Mouse (Mus musculus): ENCODE data around the gene Oosp1. TPM values are rescaled to one million over a fixed set of nuclear protein-coding genes. Genes with fewer than 3 reads are reported as not detected.

Oosp1 gene
- 0.63 TPM in 1 of 2 replicates, not detected in the other for polyA plus RNA-seq (2016; fragmentation: Nextera tagmentation; extraction: Ambion mirVana)

DNA sequence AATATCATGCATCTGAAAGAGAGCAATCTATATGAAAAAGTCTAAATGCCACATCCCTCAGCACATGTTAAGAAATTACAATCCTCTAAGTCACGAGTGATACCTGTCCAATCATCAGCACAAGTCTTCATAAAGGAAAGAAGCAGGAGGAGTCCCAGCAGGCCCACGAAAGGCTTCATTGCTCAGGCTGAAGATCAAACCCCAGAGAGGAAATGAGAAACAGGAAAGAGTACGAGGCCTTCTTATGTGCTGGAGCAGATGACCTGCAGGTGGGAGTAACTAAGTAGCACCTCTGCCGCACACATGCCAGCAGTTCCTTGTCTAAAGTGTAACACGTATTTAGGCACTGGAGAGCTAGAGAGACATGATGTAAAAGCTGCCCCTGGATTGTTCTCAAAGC, at the start of gene Oosp1:
Gene Oosp1, minus strand, starts transcription at position 312 of the 400 bp plus-strand sequence.
- H3K9me3 ChIP-seq, result no peaks in the 10 kb centered on the region
- ATAC-seq (ENCODE audit: insufficient number of reproducible peaks, insufficient read depth, low FRiP score, low TSS enrichment, low read depth), result no peak
- 44% methylated on average over 5 of the region's 5 CpGs for WGBS
- H3K27ac ChIP-seq, result no peak within 1 kb of the TSS
- no peak within 1 kb of the TSS for H3K9ac ChIP-seq (replicated peaks)
- H3K4me3 ChIP-seq (replicated peaks), result no peak within 1 kb of the TSS
- no peak within 1 kb of the TSS for H3K4me2 ChIP-seq
- H3K36me3 ChIP-seq, result no peaks in the 10 kb centered on the region
- H3K4me1 ChIP-seq (replicated peaks), result no peaks in the 10 kb centered on the region
- H3K27me3 ChIP-seq, result no peaks in the 10 kb centered on the region

DNA sequence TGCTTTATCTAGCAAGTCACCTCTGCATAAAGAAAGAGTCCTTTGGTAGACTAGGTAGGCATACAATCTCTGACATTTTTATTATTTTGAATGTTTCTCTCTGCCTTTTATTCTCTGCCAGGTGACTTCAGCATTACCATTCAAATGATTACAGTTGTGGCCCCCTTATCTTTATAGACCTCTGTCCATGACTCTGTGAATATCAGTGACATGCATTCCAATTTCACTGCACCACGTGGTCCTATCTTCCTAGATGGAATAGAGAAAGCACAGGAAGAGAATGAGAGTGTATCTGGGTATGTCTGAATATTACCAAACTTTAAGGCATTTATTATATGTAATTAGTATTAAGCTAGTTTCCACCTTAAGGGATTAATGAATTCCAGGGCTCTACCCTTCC, 45.5 kb upstream of the Oosp1 start:
- Histone ChIP-seq H3K27me3 (no peaks in the 10 kb centered on the region), H3K4me3 (replicated peaks) (no peak overlapping the region), H3K27ac (no peak overlapping the region), H3K9ac (replicated peaks) (no peak overlapping the region), H3K4me2 (no peak overlapping the region), H3K4me1 (replicated peaks) (no peaks in the 10 kb centered on the region), H3K36me3 (no peaks in the 10 kb centered on the region), H3K9me3 (no peaks in the 10 kb centered on the region)
- ATAC-seq (ENCODE audit: insufficient number of reproducible peaks, insufficient read depth, low FRiP score, low TSS enrichment, low read depth), result no peak
- 51% methylated on average over 1 of the region's 1 CpGs for WGBS

DNA sequence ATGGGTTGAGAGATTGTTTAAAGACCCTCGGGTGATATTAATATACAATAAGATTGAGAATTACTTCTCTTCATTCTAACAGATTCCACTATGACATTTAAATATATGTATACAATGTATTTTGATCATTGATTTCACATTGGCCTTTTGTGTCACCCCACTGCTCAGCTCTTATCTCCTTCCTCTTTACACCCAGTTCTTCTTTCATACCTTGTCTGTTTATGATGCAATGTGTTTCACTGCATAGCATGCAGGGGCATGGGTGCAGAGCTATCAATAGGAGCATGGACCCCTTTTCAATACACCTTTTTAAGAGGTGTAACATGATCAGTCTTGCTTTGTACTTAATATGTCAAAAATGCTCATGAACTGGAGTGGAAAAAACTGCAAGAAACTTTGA, 39.3 kb upstream of the Oosp1 start:
- H3K9me3 ChIP-seq, result no peaks in the 10 kb centered on the region
- no peaks in the 10 kb centered on the region for H3K27me3 ChIP-seq
- no peak for ATAC-seq (ENCODE audit: insufficient number of reproducible peaks, insufficient read depth, low FRiP score, low TSS enrichment, low read depth)
- H3K4me2 ChIP-seq, result no peak overlapping the region
- 85% methylated on average over 1 of the region's 1 CpGs for WGBS
- no peak overlapping the region for H3K27ac ChIP-seq
- H3K4me1 ChIP-seq (replicated peaks), result no peaks in the 10 kb centered on the region
- H3K4me3 ChIP-seq (replicated peaks), result no peak overlapping the region
- H3K9ac ChIP-seq (replicated peaks), result no peak overlapping the region
- no peaks in the 10 kb centered on the region for H3K36me3 ChIP-seq

DNA sequence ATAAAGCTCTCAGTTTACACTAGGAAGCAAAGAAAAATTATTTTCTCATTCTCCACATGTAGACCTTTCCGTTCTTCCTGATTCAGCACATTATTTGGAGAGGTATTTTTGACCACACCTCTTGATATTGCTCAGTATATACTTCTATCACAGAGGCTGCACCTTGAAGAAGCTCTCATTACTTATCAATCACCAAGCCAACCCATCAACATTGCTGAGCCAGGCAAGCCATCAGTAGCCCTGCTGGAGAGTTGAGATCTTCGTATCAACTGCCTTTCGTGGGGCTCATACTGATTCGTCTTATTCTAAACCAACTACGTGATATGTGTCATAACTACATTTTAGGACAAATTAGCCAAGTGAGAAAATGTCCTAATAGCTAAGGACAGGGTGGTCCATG, 36.4 kb upstream of the Oosp1 start:
- Histone ChIP-seq H3K9me3 (no peaks in the 10 kb centered on the region), H3K4me1 (replicated peaks) (no peaks in the 10 kb centered on the region), H3K4me3 (replicated peaks) (no peak overlapping the region), H3K27ac (no peak overlapping the region), H3K9ac (replicated peaks) (no peak overlapping the region), H3K36me3 (no peaks in the 10 kb centered on the region), H3K27me3 (no peaks in the 10 kb centered on the region), H3K4me2 (no peak overlapping the region)
- WGBS, result 94% methylated on average over 5 of the region's 5 CpGs
- ATAC-seq (ENCODE audit: insufficient number of reproducible peaks, insufficient read depth, low FRiP score, low TSS enrichment, low read depth), result no peak

DNA sequence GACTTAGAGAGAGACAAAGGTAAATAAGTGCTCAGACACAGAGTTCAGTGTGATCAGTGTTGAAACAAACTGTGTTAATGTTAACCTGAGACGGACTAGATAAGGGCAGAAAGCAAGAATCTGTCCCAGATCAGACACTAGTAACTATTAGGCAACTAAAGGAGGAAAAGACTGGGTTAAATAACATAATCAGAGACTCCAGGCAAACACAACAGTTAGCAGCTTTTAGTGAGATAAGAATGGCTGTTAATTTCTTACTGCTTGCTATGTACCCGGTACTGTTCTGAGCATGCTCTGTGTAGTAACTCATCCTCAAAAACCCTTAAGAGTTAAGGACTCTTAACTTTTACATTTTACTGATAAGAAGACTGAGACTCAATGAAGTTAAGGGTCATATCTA, 35.0 kb upstream of the Oosp1 start:
- no peaks in the 10 kb centered on the region for H3K4me1 ChIP-seq (replicated peaks)
- no peak overlapping the region for H3K27ac ChIP-seq
- no peaks in the 10 kb centered on the region for H3K9me3 ChIP-seq
- no peaks in the 10 kb centered on the region for H3K36me3 ChIP-seq
- H3K9ac ChIP-seq (replicated peaks), result no peak overlapping the region
- WGBS, result 76% methylated on average over 2 of the region's 2 CpGs
- H3K4me3 ChIP-seq (replicated peaks), result no peak overlapping the region
- no peaks in the 10 kb centered on the region for H3K27me3 ChIP-seq
- no peak overlapping the region for H3K4me2 ChIP-seq
- ATAC-seq (ENCODE audit: insufficient number of reproducible peaks, insufficient read depth, low FRiP score, low TSS enrichment, low read depth), result no peak

DNA sequence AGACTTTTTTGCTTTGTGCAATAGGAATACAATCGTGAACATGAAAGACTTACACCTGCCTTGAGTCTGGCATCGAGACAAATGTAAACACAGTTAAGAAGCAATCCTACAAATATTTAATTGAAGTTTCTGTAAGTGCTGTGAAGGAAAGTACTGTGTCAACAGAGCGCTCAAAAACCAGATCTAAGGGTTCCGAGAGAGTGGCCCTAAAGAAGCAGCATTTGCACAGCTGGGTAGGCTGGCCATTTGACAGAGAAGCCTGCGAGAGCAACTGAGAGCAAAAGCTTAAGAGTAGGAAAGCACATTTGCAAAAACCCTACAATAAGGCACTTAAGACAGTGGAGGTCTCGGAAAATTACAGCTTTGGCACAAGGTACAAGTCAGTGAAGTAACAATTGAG, 33.3 kb upstream of the Oosp1 start:
- H3K4me2 ChIP-seq, result no peak overlapping the region
- no peaks in the 10 kb centered on the region for H3K9me3 ChIP-seq
- no peaks in the 10 kb centered on the region for H3K4me1 ChIP-seq (replicated peaks)
- H3K4me3 ChIP-seq (replicated peaks), result no peak overlapping the region
- no peak for ATAC-seq (ENCODE audit: insufficient number of reproducible peaks, insufficient read depth, low FRiP score, low TSS enrichment, low read depth)
- H3K9ac ChIP-seq (replicated peaks), result no peak overlapping the region
- H3K27me3 ChIP-seq, result no peaks in the 10 kb centered on the region
- no peak overlapping the region for H3K27ac ChIP-seq
- H3K36me3 ChIP-seq, result no peaks in the 10 kb centered on the region
- WGBS, result 86% methylated on average over 6 of the region's 6 CpGs

DNA sequence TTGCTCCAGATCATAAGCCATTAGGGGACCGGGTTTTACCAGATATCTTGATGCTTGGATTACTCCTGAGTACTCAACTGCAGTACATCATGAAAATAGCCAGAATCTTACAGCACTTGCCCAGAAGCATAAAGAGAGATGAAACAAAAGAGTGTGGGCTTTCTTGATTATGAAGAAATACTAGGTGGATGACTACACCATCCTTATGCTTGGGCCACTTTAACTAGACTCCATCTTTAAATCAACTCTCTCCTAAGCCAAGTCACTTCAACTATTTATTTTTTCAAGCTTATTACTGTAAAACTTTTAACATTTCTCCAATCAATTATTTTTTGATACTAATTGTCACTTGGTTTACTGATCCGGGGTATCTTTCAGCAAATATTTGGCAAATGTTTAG, 32.9 kb upstream of the Oosp1 start:
- H3K9ac ChIP-seq (replicated peaks), result no peak overlapping the region
- no peaks in the 10 kb centered on the region for H3K36me3 ChIP-seq
- no peaks in the 10 kb centered on the region for H3K4me1 ChIP-seq (replicated peaks)
- no peak overlapping the region for H3K27ac ChIP-seq
- no peak overlapping the region for H3K4me2 ChIP-seq
- H3K27me3 ChIP-seq, result no peaks in the 10 kb centered on the region
- WGBS, result 88% methylated on average over 2 of the region's 2 CpGs
- ATAC-seq (ENCODE audit: insufficient number of reproducible peaks, insufficient read depth, low FRiP score, low TSS enrichment, low read depth), result no peak
- no peak overlapping the region for H3K4me3 ChIP-seq (replicated peaks)
- no peaks in the 10 kb centered on the region for H3K9me3 ChIP-seq

DNA sequence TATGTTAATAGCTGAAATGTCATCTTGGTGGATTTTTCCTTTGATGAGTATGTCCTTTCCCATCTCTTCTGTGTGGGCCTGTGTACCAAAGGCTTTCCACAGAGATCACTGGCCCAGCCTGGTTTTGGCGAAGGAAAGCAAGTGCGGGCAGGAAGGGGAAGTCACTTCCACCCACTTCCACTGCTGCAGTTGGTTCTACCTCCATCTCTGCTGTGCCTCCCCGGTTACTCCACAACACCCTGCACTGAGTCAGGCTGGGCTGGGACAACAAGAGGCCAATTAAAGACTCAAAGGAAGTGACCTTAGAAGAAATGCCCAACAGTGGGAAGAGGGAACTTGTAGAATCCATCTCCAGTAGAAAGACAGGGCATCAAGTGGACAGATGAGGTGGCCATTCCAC, 29.1 kb upstream of the Oosp1 start:
- no peak overlapping the region for H3K27ac ChIP-seq
- no peaks in the 10 kb centered on the region for H3K27me3 ChIP-seq
- no peak for ATAC-seq (ENCODE audit: insufficient number of reproducible peaks, insufficient read depth, low FRiP score, low TSS enrichment, low read depth)
- H3K4me3 ChIP-seq (replicated peaks), result no peak overlapping the region
- no peaks in the 10 kb centered on the region for H3K4me1 ChIP-seq (replicated peaks)
- H3K9ac ChIP-seq (replicated peaks), result no peak overlapping the region
- WGBS, result 88% methylated on average over 3 of the region's 3 CpGs
- H3K4me2 ChIP-seq, result no peak overlapping the region
- no peaks in the 10 kb centered on the region for H3K36me3 ChIP-seq
- no peaks in the 10 kb centered on the region for H3K9me3 ChIP-seq

DNA sequence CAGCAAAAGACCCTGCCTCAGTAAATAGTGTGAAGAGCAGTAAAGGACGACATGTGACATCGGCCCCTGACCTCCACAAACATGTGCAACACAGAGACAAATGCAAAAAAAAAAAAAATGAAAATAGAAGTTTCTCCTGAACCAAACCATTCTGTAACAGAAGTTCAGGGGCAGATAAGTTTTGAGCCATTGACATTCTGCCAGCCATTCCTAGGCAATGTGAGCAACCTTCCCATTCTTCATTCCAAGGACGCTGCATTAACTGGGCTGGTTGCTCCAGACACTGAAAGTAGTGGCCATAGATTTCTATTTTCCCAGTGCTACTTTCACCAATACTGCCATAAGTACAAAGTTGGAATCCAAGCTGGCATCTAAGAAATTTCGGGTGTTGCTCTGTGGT, 21.5 kb upstream of the Oosp1 start:
- 85% methylated on average over 4 of the region's 4 CpGs for WGBS
- H3K4me1 ChIP-seq (replicated peaks), result no peaks in the 10 kb centered on the region

DNA sequence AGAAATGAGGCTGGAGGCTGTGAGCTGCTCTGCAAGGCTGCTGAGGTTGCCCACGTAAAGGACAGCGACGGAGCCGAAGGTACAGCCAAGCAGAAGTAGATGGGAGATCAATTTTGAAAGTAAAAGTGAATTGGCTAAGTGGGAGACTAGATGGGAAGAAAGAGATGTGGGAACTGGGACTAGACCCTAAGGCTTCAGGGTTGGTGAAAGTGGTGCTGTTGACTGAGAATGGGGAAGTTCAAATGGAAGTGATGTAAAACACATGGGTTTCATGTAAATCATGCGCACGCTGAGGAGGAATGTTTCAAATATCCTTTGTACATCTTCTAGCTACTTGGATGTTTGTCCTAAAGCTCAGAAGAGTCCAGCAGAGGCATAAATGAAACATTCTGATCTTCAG, 7.4 kb upstream of the Oosp1 start:
- 83% methylated on average over 6 of the region's 6 CpGs for WGBS

More for the DNA sequence above, 21.5 kb upstream of the Oosp1 start:
- no peak for ATAC-seq (ENCODE audit: insufficient number of reproducible peaks, insufficient read depth, low FRiP score, low TSS enrichment, low read depth)
- Histone ChIP-seq H3K9ac (replicated peaks) (no peak overlapping the region), H3K27me3 (no peaks in the 10 kb centered on the region), H3K4me2 (no peak overlapping the region), H3K27ac (no peak overlapping the region), H3K36me3 (no peaks in the 10 kb centered on the region), H3K9me3 (no peaks in the 10 kb centered on the region), H3K4me3 (replicated peaks) (no peak overlapping the region)

DNA sequence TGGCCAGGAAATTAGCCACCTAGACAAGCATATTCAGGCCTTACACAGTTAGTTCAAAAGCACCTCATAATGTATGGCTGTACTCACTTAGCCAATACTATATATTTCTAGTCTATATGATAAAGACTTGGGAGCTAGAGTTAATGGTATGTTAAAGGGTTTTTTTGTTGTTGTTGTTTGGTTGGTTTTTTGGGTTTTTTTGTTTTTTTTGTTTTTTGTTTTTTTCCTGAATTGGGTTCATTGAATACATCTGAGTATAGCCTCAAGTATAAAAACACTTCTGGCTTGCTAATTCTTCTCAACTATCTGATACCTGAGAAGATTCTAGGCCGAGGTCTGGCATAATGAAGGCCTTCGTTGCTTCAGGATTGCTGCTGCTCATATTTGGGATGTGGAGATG, 5.8 kb upstream of the Oosp1 start, which contains the start of gene Oosp3:
Gene Oosp3, plus strand, starts transcription at position 301 of the 400 bp plus-strand sequence.
- Histone ChIP-seq H3K9me3 (no peaks in the 10 kb centered on the region), H3K4me1 (replicated peaks) (no peaks in the 10 kb centered on the region), H3K4me3 (replicated peaks) (no peak within 1 kb of the TSS), H3K4me2 (no peak within 1 kb of the TSS), H3K27ac (no peak within 1 kb of the TSS), H3K36me3 (no peaks in the 10 kb centered on the region), H3K9ac (replicated peaks) (no peak within 1 kb of the TSS), H3K27me3 (no peaks in the 10 kb centered on the region)
- no peak for ATAC-seq (ENCODE audit: insufficient number of reproducible peaks, insufficient read depth, low FRiP score, low TSS enrichment, low read depth)
- whole genome bisulfite sequencing, result 80% methylated on average over 2 of the region's 2 CpGs

More for the DNA sequence above, 7.4 kb upstream of the Oosp1 start:
- Histone ChIP-seq H3K4me1 (replicated peaks) (no peaks in the 10 kb centered on the region), H3K36me3 (no peaks in the 10 kb centered on the region), H3K27me3 (no peaks in the 10 kb centered on the region), H3K27ac (no peak overlapping the region), H3K4me2 (no peak overlapping the region), H3K9me3 (no peaks in the 10 kb centered on the region), H3K4me3 (replicated peaks) (no peak overlapping the region), H3K9ac (replicated peaks) (no peak overlapping the region)
- ATAC-seq (ENCODE audit: insufficient number of reproducible peaks, insufficient read depth, low FRiP score, low TSS enrichment, low read depth), result no peak

DNA sequence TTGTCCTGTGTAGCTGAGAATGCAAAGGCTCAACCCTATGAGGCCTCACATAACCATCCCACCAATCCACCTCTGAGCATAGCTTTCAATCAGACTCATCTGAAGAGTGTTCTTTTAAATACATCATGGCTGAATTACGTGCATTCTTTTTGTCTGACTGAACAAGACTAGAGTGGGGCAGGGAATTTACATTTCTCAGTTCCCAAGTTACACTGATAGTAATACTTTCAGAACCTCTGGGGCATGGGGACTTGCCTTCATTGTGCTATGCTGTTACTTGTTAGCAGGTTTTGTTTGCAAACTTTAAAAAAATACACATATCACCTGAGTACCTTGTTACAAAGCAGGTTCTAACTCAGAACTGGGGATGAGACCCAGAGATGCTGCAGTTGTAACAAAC, 504 bp upstream of the Oosp1 start:
- Histone ChIP-seq H3K4me3 (replicated peaks) (no peak overlapping the region), H3K36me3 (no peaks in the 10 kb centered on the region), H3K27ac (no peak overlapping the region), H3K4me1 (replicated peaks) (no peaks in the 10 kb centered on the region), H3K4me2 (no peak overlapping the region), H3K9me3 (no peaks in the 10 kb centered on the region), H3K27me3 (no peaks in the 10 kb centered on the region), H3K9ac (replicated peaks) (no peak overlapping the region)
- 62% methylated on average over 1 of the region's 1 CpGs for WGBS
- ATAC-seq (ENCODE audit: insufficient number of reproducible peaks, insufficient read depth, low FRiP score, low TSS enrichment, low read depth), result no peak
